Mouse (Mus musculus): ENCODE measurements around the gene Jak1.

Jak1 gene

DNA sequence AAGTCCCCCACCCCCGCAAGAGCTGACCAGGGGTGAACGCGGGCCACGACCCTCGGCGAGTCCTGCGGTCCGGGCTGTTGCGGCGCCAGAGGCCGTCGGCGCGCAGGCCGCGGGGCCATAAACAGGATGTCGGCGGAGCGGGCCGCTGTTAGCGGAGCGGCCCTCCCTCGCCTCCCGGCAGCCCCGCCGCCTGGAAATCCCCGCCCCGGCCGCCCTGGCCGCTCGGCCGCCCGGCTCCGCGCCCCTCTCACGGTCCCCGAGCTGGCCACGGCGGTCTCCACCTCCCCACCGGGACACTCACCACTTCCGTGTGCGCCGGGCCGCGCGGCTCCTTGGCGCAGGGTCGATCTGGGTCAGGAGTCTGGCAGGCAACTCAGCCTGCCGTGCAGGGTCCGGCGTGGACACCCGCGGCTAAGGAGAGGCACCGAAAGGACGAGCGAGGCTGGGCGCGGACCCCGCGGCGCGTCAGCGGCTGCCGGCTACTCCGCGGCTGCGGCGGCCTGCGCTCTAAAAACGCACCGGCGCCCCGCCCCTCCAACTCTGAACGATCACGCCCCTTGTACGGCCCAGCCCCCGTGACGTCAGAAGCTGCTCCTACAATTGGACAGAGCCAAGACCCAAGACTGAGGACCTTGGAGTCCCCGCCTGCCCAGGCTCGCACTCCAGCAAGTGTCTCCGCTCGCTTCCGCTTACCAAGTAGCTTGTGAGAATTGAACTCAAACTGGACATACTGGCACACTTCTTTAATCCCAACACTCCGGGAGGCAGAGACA lies at the start of gene Jak1:
TSS of gene Jak1 (minus strand) at position 542 of the 773 bp plus-strand sequence.
- DNase-seq (ENCODE audit: low spot score), result peak; percentile 95

DNA sequence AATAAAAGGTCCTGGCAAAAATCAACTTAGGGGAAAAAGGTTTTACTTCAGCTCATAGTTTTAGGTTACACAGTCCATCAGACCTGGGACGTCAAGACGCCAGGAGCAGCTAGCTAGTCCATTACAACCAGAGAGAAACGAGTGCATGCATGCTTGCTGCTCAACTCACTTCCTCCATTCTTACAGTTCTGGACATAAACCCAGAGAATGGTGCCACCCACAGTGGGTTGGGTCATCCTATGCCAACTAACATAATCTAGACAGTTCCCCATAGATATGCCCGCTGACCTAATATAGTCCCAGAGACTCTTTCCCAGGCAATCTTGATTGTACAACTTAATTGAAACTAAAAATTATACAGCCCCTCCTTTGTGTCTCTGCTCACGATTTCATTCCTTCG lies 47.0 kb upstream of the Jak1 start:
- no peak for DNase-seq (ENCODE audit: low spot score)

DNA sequence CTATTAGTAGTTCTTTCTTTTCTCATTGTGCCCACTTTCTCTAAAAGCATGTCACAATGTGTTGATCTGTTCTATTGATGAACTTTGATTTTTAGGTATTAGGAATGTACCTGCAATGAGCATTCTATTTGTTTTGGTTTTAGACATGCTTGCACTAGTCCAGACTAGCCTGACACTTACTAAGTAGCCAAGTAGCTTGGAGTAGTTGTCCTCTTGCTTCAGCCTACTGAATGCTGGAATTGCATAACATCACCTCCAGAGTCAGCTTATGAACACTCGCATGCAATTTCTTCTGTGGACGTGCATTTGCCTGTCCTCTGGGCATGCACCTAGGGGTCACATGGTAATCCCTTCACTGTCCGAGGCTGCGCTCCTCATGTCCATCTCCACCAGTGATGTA lies 43.1 kb upstream of the Jak1 start:
- DNase-seq (ENCODE audit: low spot score), result no peak

DNA sequence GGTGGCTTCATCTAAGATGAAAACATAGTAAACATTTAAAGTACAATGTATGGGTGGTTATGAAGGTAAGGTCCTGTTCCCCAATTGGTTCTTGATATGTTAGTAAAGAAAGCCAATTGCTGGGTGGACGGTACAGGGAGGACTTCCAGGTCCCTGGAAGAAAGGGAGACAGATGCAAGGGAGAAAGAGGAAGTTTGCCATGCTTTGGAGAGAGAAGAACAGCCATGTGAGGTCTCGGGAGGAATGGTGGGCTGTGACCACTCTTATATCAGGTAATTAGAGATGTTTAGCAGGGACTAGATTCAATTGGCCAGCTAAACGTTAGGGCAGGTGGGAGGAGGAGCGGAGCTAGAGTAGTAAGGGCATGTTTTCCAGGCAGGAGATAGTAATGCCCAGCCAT lies 42.2 kb upstream of the Jak1 start:
- DNase-seq (ENCODE audit: low spot score), result no peak

DNA sequence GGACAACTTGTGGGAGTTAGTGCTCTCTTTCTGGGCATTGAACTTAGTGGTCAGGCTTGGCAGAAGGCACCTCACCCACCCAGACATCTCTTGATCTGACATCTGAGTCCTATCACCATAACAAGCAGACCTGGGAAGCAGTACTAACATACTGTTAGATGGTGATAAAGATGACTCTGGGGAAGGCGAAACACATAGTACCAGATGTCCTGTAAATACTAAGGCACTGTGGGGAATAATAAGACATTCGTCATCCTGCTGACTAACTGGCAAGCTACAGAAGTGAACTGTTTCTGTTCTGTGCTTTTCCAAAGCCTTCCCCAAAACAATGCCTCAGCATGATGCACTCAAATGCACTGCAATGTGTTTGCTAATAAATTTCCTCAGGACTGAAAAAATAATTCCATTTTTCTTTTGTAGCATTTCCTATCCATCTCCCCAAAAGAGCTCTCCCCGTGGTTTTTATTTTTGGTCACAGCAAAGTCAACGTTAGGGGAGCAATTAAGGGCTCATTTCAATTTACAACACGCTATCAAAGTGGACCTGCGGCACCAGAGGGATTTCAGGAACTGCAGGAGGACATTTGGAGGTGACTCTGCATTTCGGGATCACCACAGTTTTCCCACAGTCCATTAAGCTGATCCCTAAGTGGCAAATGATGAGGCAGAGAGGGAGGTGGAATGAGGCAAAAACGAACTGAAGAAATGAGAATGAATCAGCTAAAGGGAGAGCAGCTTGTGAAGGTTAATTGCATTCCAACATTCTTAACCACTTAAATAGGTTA lies 41.2 kb upstream of the Jak1 start:
- no peak for DNase-seq (ENCODE audit: low spot score)

DNA sequence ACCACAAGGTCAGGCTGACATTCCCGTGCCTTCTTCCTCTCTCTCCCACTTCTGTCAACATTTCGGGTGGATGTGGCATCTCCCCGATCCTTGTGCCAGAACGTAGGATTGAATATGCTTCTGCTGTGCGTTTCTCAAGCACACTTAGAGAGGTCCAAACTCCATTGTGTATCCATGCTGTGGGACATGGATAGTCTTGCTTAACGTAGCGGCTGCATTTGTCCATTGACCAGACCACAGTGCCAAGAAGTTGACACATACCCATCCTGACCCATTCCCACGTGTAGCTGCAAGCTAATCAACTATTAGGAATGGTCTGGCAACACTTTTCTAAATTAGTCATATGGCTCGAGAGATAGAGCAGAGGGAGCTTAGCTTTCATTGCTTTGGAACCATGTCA lies 40.0 kb upstream of the Jak1 start:
- DNase-seq (ENCODE audit: low spot score), result no peak

DNA sequence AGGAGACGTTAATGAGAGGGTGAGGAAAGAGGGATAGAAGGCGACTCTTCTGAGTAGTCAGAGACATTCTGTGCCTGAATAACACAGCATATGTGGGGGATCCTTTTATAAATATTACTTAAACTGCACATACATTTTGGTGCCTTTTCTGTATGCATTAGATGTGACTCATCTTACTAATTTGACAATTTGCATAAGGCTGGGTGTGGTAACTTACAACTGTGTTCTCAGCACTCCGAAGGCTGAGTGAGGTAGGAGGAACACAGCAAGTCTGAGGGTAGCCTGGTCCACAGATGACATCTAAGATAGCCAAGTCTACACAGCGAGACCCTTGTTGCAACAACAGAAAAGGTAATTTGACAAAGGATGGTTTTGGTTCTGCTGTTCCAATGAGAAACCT lies 39.0 kb upstream of the Jak1 start:
- DNase-seq (ENCODE audit: low spot score), result no peak

DNA sequence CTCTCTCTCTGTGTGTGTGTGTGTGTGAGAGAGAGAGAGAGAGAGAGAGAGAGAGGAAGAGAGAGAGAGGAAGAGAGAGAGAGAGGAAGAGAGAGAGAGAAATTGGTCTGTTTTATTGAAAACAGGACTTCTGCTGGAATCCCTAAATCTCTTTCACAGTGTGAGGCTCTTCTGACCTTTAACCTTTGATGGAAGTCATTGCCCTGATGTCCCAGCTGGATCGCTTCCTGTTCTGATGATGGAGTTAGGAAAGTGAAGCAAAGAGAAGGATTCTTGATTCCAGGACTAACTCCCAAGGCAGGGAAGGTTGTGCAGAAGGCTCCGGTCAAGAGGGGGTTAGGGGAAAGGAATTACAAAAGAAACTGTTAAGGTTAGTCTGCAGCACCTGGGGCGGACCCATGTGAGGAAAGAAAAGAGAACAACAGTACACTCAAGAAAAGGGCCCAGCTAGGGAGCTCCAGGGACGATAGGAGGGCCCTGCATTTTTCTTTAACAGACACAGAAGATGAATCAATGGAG lies 35.4 kb upstream of the Jak1 start:
- no peak for DNase-seq (ENCODE audit: low spot score)

DNA sequence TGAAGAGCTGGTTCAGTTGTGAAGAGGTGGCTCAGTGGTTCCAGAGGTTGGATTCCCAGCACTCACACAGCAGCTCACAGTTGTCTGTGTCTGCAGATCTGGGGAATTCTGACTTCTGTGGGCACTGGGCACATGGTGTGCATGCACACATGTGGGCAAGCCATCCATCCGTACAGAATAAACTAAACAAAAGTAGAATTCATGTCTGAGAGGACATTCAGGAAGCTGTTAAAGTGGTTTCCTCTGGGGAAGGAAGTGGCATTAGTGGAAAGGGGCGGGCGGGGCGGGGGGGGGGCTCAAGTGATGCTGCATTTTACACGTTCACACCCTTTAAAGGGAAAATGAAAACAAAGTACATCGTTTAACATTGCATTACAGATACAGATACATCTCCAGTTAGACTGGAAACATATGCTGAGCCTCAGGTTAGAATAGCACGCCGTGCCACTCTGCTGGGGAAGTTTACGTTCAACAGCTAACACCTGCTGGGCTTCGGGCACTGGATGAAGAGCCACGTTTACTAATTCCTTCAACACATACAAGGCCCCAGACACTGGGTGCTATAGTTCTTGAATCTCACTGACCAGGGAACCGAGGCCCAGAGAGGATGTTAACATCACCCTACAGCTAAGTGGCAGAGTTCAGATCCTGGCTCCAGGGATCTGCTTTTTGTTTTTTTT lies 33.4 kb upstream of the Jak1 start:
- DNase-seq (ENCODE audit: low spot score), result no peak

DNA sequence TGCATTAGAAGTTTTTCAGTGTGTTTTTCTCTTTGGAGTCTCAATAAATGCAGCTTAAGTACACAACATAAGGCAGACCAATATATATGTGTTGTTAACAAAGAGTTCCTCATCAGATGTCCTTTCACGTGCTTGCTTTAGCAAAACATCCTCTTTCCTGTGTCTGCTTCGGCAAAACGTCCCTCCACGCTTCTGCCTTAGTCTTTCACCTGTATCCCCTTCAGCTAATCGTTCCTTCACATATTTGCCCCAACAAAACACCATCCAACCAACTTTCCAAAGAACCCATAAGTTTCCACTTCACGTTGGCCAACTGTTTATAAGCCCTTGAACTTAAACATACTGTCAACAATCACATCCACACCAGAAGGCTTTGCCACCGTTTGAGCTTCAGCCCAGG lies 31.8 kb upstream of the Jak1 start:
- DNase-seq (ENCODE audit: low spot score), result no peak

DNA sequence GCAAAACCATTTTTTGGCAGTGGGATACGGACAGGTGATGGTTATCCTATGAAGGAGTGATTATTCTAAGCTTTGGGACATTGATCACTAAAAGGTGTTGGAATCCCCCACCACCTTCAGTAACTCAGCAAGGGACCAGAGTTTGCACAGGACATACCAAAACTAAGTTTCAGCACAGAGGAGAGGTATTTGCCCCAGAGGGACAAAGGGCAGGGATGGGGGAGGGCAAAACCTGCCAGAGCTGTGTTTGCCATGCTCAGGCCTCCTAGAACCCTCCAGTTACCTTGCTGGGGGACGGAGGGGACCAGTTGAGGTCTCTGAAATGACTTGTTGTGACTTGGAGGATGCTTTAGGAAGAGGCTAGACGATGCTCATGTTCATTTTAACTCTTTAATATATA lies 30.7 kb upstream of the Jak1 start:
- no peak for DNase-seq (ENCODE audit: low spot score)

DNA sequence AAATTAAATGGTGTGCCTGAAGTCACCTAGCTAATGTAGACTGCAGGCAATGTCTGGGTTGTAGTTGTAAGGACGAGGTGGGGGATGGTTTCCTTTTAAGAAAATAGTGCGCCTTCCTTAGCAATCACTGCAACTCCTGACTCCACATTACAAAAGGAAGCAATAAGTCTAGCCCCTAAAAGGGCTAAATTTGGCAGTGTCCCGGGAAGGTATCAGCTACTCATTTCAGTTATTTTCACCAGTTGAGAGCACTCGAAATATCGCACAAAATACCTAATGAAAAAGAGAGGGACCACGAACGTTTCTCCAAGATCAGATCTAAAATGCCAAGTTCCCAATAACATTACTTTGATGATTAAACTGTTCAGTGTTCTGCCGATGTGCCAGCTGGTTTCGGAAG lies 28.6 kb upstream of the Jak1 start:
- no peak for DNase-seq (ENCODE audit: low spot score)

DNA sequence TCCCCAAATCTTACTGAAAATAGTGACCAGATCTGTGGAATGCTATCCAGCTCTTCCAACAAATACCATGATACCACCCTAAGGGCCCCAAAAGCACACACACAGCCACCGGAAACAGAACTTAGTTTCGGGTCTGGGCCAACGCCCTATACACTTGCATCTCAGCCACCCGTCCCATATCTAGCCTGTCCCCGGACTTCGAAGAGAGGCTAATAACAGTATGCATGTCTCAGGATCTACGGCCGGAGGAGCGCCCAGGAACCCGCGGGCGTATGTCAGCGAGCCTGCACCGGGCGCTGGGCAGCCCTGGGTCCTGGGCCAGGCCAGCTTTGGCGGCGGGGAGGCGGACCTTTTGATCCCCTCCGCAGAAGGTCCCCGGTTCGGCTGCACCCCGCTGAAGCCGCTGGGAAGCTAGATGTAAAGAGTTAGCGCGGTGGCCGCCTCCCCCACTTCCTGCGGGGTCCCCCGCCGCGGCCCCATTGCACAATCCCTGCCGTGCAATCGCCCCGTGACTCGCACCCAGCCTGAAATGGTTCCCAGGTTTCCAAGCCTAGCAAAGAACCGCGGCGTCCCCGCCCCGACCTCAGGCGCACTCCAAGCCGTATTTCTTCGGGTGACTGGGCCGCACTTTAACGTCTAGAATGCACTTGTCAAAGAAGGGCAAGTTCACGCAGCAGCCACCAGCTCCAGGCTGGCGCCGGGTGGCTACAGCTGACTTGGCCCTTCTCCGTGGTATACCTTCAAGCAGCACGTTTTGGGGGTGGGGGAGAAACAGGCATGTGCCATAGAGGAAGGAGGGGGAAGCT lies 27.9 kb upstream of the Jak1 start:
- peak; percentile 35 for DNase-seq (ENCODE audit: low spot score)

DNA sequence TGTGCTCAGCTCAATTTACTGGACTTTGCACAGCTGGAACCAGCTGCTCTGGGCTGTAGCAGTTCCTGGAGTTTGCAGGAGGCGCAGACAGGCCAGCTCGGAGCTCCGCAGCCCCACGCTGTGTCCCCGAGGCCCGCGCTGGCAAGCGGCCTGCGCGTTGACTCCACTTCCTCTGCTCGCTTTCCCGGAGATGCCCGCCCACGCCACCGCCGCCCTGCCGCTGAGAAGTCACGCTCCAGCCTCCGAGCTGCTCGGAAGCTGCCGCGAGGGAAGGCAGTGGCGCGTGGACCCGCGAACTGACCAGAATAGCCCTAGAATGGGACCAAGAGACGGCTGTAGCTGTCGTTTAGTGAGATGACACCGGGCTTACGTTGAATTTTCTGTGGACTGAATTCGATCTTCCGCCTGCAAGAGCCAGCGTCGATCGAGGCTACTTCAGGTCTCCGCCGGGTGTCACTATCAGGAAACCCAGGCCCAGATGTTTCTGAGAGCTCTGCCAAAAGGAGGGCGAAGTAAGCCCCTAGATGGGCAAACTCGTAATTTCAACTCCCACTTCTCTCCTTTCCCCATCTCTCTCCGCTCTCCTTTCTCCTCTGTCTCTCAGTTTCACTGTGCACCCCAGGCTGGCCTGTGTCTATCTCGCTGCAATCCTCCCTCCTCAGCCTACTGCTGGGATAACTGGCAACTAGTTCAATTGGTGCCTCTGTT lies 27.1 kb upstream of the Jak1 start:
- DNase-seq (ENCODE audit: low spot score), result peak; percentile 82

DNA sequence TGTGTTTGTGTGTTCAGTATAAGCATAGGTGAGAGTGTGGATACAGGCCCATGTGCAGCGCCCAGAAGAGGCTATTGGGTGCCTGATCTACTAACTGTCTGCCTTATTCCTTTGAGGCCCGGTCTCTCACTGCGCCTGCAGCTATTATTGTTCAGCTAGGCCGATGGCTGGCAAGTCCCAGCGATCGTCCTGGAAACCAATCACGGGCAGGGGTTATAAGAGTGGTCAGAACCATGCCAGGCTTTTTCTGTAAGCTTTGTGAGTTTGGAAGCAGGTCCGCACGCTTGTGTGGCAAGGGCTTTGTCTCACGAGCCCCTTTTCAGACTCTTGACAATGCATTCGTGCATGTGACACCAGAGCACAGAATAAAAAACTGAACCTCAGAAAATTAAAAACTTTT lies 23.2 kb upstream of the Jak1 start:
- no peak for DNase-seq (ENCODE audit: low spot score)

DNA sequence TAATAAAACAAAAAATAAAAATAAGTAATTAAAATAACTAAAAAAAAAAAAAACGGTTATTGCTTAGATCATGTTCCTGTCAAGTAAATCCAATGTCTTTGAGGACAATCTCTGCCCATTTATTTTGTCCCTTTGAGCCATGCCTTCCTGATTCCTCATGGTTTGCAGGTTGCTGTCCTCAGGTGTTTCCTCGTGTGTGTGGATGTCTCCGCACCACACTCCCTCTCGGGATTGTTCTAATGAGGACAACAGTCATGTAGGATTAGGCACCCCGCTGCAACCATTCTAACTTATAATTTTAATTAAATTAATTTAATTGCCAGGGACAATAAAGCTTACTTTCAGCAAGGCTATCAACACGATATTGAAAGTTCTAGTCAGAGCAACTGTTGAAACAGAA lies 21.5 kb upstream of the Jak1 start:
- no peak for DNase-seq (ENCODE audit: low spot score)

DNA sequence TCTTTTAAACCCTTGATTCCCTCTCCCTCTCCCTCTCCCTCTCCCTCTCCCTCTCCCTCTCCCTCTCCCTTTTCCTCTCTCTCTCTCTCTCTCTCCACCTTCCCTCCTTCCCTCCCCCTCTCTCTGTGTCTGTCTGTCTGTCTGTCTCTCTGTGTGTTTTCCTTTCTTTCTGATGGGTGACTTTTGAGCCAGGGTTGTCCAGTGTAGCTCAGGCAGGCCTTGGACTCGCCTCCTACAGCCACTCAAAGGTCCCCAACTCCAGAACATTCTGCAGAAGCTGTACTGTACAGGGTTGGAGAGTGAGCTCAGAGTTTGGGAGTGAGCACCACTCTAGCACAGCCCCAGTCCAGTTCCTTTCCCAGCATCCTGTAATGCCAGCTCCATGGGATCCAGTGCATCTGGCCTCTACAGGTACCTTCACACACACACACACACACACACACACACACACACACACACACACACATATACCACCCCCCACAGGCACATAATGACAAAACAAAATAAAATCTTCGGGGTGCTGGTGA lies 20.9 kb upstream of the Jak1 start:
- DNase-seq (ENCODE audit: low spot score), result no peak

DNA sequence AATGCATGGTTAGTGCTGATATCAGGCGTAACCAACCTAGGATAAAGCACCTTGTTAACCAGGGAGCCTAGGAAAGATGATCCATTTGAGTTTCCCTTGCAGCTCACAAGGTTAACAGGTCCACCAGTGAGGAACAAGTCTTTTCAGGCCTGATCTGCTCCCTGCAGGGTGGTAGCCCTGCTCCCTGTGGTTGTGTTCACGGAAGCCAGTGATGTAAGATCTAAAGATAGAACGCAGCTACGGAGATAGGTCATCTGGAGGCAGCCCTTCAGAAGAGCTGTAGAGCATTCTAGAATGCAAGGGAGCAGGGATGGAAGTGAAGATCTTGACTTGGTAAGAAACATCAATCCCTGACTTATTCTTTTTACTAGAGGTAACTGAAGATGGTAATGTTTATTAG lies 18.9 kb upstream of the Jak1 start:
- no peak for DNase-seq (ENCODE audit: low spot score)

DNA sequence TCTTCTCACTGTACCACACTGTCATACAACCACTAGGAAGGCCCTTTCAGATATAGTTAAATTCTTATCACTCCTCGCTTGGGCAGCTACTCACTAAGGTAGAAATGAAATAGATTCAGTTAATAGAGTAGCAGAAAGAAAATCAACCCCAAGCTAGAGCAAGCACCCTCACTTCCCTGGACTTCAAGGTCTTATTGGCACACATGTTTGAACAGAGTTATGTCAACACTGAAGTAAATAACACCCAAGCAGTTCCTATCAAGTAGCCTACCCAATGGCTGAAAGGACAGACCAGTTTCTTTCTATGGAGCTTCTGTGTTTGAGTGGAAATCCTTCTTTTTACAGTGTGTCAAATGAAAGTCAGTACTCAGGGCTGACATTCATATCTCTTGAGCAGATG lies 17.2 kb upstream of the Jak1 start:
- no peak for DNase-seq (ENCODE audit: low spot score)

DNA sequence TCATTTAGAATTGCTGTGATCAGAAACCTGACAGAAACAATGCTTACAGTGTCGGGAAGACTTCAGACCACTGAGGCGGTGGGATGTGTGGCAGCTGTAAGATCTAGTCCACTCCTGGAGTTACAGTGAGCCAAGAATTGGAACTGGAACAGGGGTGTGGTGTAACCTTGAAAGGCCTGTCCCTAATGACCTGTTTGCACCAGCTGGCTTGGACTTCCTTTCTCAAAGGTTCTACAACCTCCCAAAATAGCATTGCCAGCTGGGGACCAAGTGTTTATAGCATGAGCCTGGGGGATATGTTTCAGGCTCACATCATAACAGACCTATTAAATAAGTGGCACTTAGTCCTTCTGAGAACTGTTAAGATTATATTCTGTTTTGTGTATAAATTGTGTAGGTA lies 15.0 kb upstream of the Jak1 start:
- DNase-seq (ENCODE audit: low spot score), result no peak

DNA sequence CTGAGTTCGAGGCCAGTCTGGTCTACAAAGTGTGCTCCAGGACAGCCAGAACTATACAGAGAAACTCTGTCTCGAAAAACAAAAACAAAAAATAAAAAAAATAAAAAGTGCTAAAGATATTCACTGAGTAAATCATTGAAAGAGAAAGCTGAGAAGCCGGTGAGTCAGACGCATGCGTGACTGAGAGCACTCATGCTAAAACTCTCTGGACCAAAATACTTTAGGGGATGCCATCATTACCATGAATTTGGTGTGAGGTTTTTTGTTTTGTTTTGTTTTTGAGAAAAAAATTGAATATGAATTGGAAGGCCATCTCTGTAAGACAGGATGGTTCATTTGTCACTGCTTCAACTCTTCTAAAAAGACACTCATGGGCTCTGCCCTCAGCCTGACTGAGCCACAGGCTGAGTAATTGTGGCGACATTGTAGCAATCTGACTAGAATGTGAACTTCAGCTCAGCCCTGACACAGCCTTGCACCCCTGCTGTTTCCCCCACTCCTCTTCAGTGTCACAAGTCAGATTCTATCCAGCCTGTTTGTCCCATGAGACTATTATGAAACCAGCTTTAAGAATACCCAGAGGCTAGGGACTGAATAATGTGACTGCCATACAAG lies 11.5 kb upstream of the Jak1 start:
- peak; percentile 26 for DNase-seq (ENCODE audit: low spot score)
